Mouse (Mus musculus): ENCODE measurements at regions not wholly inside any gene's neighbourhood (a gene's known extent, or its start where the extent isn't known, plus 50 kb on each side); places are given as distances from the start of the nearest gene placed in this dataset.

- no peak for DNase-seq
Measured at GRCm38 (mm10) chr1:168807084-168807483, 375.0 kb upstream of the Pbx1 start.

GRCm38 (mm10) chr1:168805442-168805841 lies 373.4 kb upstream of the Pbx1 start:
- DNase-seq, result no peak

GRCm38 (mm10) chr1:168801046-168801445 lies 369.0 kb upstream of the Pbx1 start:
- no peak for DNase-seq

GRCm38 (mm10) chr1:168786731-168787130 lies 354.7 kb upstream of the Pbx1 start:
- no peak for DNase-seq

- DNase-seq, result no peak
Measured at GRCm38 (mm10) chr1:168783851-168784250, 351.8 kb upstream of the Pbx1 start.

- no peak for DNase-seq
Measured at GRCm38 (mm10) chr1:168764368-168764895, 332.4 kb upstream of the Pbx1 start.

- DNase-seq, result no peak
Measured at GRCm38 (mm10) chr1:168761095-168761494, 329.0 kb upstream of the Pbx1 start.

- DNase-seq, result no peak
Measured at GRCm38 (mm10) chr1:168760239-168760638, 328.2 kb upstream of the Pbx1 start.

- no peak for DNase-seq
Measured at GRCm38 (mm10) chr1:168758835-168759234, 326.8 kb upstream of the Pbx1 start.

GRCm38 (mm10) chr1:168754196-168754595 lies 322.1 kb upstream of the Pbx1 start:
- no peak for DNase-seq

GRCm38 (mm10) chr1:168743435-168743834 lies 311.4 kb upstream of the Pbx1 start:
- no peak for DNase-seq

GRCm38 (mm10) chr1:168738005-168738404 lies 305.9 kb upstream of the Pbx1 start:
- no peak for DNase-seq

- no peak for DNase-seq
Measured at GRCm38 (mm10) chr1:168737277-168737863, 305.3 kb upstream of the Pbx1 start.

- no peak for DNase-seq
Measured at GRCm38 (mm10) chr1:168733066-168733465, 301.0 kb upstream of the Pbx1 start.

GRCm38 (mm10) chr1:168709836-168710235 lies 277.8 kb upstream of the Pbx1 start:
- DNase-seq, result no peak

GRCm38 (mm10) chr1:168709017-168709681 lies 277.1 kb upstream of the Pbx1 start:
- DNase-seq, result peak in 1 of 2 experiments; percentile 8

- no peak for DNase-seq
Measured at GRCm38 (mm10) chr1:168708161-168708865, 276.2 kb upstream of the Pbx1 start.

- no peak for DNase-seq
Measured at GRCm38 (mm10) chr1:168697386-168697785, 265.3 kb upstream of the Pbx1 start.

GRCm38 (mm10) chr1:168686821-168687220 lies 254.8 kb upstream of the Pbx1 start:
- no peak for DNase-seq

GRCm38 (mm10) chr1:168685147-168685546 lies 253.1 kb upstream of the Pbx1 start:
- DNase-seq, result no peak

GRCm38 (mm10) chr1:168681685-168682491 lies 249.8 kb upstream of the Pbx1 start:
- no peak for DNase-seq

GRCm38 (mm10) chr1:168680674-168681073 lies 248.6 kb upstream of the Pbx1 start:
- no peak for DNase-seq

Measured in cerebellum, adult 18-20 months (tissue).